Comparison of ENCODE assay signal across 17 mouse cellular contexts in the genomic region with DNA sequence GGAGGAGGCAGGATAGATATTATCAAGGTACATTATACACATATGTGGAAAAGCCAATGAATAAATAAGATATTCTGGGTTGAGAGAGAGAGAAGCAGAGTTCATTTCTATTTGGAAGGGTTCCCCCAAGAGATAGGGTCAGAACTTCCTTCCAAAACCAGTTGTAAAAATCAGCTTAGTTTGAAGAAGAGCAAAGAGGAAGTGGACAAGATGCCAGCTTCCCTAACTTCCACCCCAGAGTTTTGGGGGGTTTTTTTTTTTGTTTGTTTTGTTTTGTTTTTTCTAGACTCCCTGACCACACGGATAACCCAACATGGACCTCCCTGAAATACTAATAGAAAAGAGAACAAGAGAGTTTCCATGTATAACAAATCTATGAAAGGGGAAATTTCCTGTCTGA.
"Had no signal": no experiment of that assay in that cellular context is flagged by ENCODE, and none has a peak within 500 bp of the region (broad histone marks: within the 10 kb centered on the region; RNA-seq: fewer than 3 reads in every experiment).

No protein-coding gene starts in this region.

- ATAC-seq: intestine, postnatal 0 days; midbrain, embryonic 13.5 days; midbrain, embryonic 16.5 days had no signal

- H3K9me3 ChIP-seq: limb, embryonic 12.5 days; limb, embryonic 15.5 days; liver, embryonic 13.5 days; midbrain, embryonic 10.5 days; midbrain, embryonic 13.5 days; stomach, embryonic 15.5 days had no signal

- H3K27ac ChIP-seq: limb, embryonic 12.5 days; limb, embryonic 15.5 days; liver, embryonic 13.5 days; midbrain, embryonic 10.5 days; midbrain, embryonic 13.5 days; stomach, embryonic 15.5 days had no signal

- DNase-seq: kidney, adult 2 months; kidney, postnatal 10 days; kidney, postnatal 36 days; left cerebral cortex, postnatal 4 days; liver, embryonic 13.5 days; lung, adult 2 months; lung, postnatal 14 days; lung, postnatal 4 days; thymus, postnatal 36 days had no signal

- H3K27me3 ChIP-seq: limb, embryonic 12.5 days; limb, embryonic 15.5 days; liver, embryonic 13.5 days; midbrain, embryonic 13.5 days; stomach, embryonic 15.5 days had no signal

- H3K9ac ChIP-seq: limb, embryonic 12.5 days; limb, embryonic 15.5 days; liver, embryonic 13.5 days; midbrain, embryonic 13.5 days; stomach, embryonic 15.5 days had no signal

- H3K4me1 ChIP-seq: limb, embryonic 12.5 days; limb, embryonic 15.5 days; liver, embryonic 13.5 days; megakaryocyte, embryonic 14.5 days; midbrain, embryonic 10.5 days; midbrain, embryonic 13.5 days; stomach, embryonic 15.5 days had no signal

- H3K4me3 ChIP-seq: limb, embryonic 12.5 days; limb, embryonic 15.5 days; liver, embryonic 13.5 days; megakaryocyte, embryonic 14.5 days; midbrain, embryonic 10.5 days; midbrain, embryonic 13.5 days; stomach, embryonic 15.5 days had no signal

- H3K36me3 ChIP-seq: limb, embryonic 12.5 days; limb, embryonic 15.5 days; liver, embryonic 13.5 days; midbrain, embryonic 10.5 days; midbrain, embryonic 13.5 days; stomach, embryonic 15.5 days had no signal

- H3K4me2 ChIP-seq: limb, embryonic 12.5 days; limb, embryonic 15.5 days; liver, embryonic 13.5 days; midbrain, embryonic 13.5 days; stomach, embryonic 15.5 days had no signal
